Mouse (Mus musculus) myocyte (in vitro differentiated cells): ENCODE results near the gene Nfia.

Experiments
- CEBPB ChIP-seq: IDR thresholded peaks from 2 replicates; pipeline ENCODE4 v1.6.1; 2011; ENCODE audit warnings: mild to moderate bottlenecking, moderate library complexity; ENCODE audit not compliant: poor library complexity, insufficient read depth, severe bottlenecking
- MAX ChIP-seq: IDR thresholded peaks from one replicate; pipeline ENCODE4 v1.6.1; 2011; ENCODE audit warnings: low read depth, mild to moderate bottlenecking, control low read depth
- MYOD1 ChIP-seq, 3 experiments: IDR thresholded peaks; one replicate each; pipeline ENCODE4 v1.6.1; 2011; ENCODE audit warnings: control low read depth in 2 of 3, low read depth in 2 of 3, mild to moderate bottlenecking in 2 of 3, moderate library complexity in 1 of 3; ENCODE audit not compliant: insufficient read length in 2 of 3, control insufficient read depth in 1 of 3
- POLR2A ChIP-seq: IDR thresholded peaks from one replicate; pipeline ENCODE4 v1.6.1; 2011; ENCODE audit warnings: low read depth, mild to moderate bottlenecking, control low read depth, moderate library complexity; ENCODE audit not compliant: insufficient read length
- REST ChIP-seq: IDR thresholded peaks from one replicate; pipeline ENCODE4 v1.6.1; 2011; ENCODE audit warnings: mild to moderate bottlenecking, control low read depth, moderate library complexity; ENCODE audit not compliant: insufficient read depth, insufficient read length
- SRF ChIP-seq: IDR thresholded peaks from one replicate; pipeline ENCODE4 v1.6.1; 2011; ENCODE audit warnings: low read depth; ENCODE audit not compliant: control insufficient read depth, insufficient read length
- TCF12 ChIP-seq: IDR thresholded peaks from one replicate; pipeline ENCODE4 v1.6.1; 2011; ENCODE audit warnings: mild to moderate bottlenecking, control low read depth; ENCODE audit not compliant: poor library complexity, insufficient read depth, severe bottlenecking
- USF1 ChIP-seq: IDR thresholded peaks from one replicate; pipeline ENCODE4 v1.6.1; 2011; ENCODE audit warnings: low read depth, mild to moderate bottlenecking, control low read depth, moderate library complexity

DNA sequence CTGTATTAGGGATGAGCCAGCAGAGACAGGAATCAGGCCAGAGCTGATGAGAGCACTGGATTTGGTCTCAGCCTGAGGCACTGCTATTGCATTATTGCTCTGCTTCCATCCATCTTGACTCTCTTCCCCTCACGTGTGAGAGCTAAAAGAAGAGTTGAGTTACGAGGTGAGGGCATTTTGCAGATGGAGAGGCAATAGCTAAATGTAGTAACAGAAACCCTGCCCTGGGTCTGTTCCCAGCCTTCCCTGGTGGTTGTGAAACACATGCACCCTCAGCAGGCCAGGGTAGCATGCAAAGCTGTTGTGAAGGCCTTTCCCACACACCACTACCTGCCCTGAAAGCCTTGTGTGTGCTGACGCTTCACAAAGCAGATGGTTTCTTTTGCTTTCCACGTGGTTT lies 86.9 kb downstream of the Nfia start:
- TF ChIP-seq POLR2A (no peak), MAX (no peak), USF1 (no peak), MYOD1 (IDR thresholded peaks at IDR 0.05; ENCODE audit: control insufficient read depth in 1 of 3, insufficient read length in 2 of 3, low read depth in 2 of 3) (no peak), SRF (no peak), TCF12 (no peak), CEBPB (no peak), REST (no peak)
